10 mouse cellular contexts compared by ENCODE assay signal in genomic region chr2:121357961-121358360, GRCm38 (mm10). TPM values are rescaled to one million over a fixed set of nuclear protein-coding genes. Genes with fewer than 3 reads are reported as not detected.
DNase-seq lines count a peak whose midpoint lies in the region; ATAC-seq and TF ChIP-seq lines count a peak whose summit lies in the region.
"Had no signal": no experiment of that assay in that cellular context is flagged by ENCODE, and none has a peak within 500 bp of the region (broad histone marks: within the 10 kb centered on the region; RNA-seq: fewer than 3 reads in every experiment).

No protein-coding gene starts in this region.

- ATAC-seq in embryonic facial prominence, embryonic 13.5 days (ENCODE audit: insufficient number of reproducible peaks, insufficient read depth, low FRiP score, low TSS enrichment, low read depth), result no peak
- no peak for ATAC-seq in intestine, embryonic 14.5 days (replicated peaks; ENCODE audit: low FRiP score, low TSS enrichment, low read depth)
- ATAC-seq in neural tube, embryonic 15.5 days (ENCODE audit: low FRiP score), result no peak
- ATAC-seq in megakaryocyte-erythroid progenitor cell, adult 5-6 weeks (replicated peaks; ENCODE audit: low FRiP score, low TSS enrichment, poor library complexity, severe bottlenecking), result no peak
- ATAC-seq: Patski had no signal

- peak overlapping the region; percentile 68 for H3K4me3 ChIP-seq in left cerebral cortex, adult 2 months
- H3K4me3 ChIP-seq in embryonic facial prominence, embryonic 13.5 days, result peak overlapping the region; percentile 37
- peak overlapping the region; percentile 18 for H3K4me3 ChIP-seq in intestine, embryonic 14.5 days (ENCODE audit: low read depth, low read length)
- peak overlapping the region; percentile 49 for H3K4me3 ChIP-seq in neural tube, embryonic 15.5 days (replicated peaks)
- H3K4me3 ChIP-seq in gastrocnemius, adult 2 months, result no peak overlapping the region

- peak overlapping the region; percentile 58 for H3K4me2 ChIP-seq in embryonic facial prominence, embryonic 13.5 days
- H3K4me2 ChIP-seq in intestine, embryonic 14.5 days (ENCODE audit: low read length), result peak overlapping the region; percentile 49
- H3K4me2 ChIP-seq in neural tube, embryonic 15.5 days, result peak overlapping the region; percentile 56

- TF ChIP-seq CTCF in left cerebral cortex, adult 2 months (IDR thresholded peaks at IDR 0.05), result no peak
- TF ChIP-seq CTCF in gastrocnemius, adult 2 months (IDR thresholded peaks at IDR 0.05), result no peak

- no peak overlapping the region for H3K9ac ChIP-seq in embryonic facial prominence, embryonic 13.5 days
- H3K9ac ChIP-seq in intestine, embryonic 14.5 days (ENCODE audit: low read length), result no peak overlapping the region
- peak overlapping the region; percentile 54 for H3K9ac ChIP-seq in neural tube, embryonic 15.5 days (replicated peaks)

- peak overlapping the region; percentile 92 for H3K27ac ChIP-seq in left cerebral cortex, adult 2 months
- H3K27ac ChIP-seq in embryonic facial prominence, embryonic 13.5 days, result no peak overlapping the region
- H3K27ac ChIP-seq in intestine, embryonic 14.5 days (ENCODE audit: low read depth), result peak overlapping the region; percentile 51
- peak overlapping the region; percentile 84 for H3K27ac ChIP-seq in neural tube, embryonic 15.5 days (replicated peaks)
- no peak overlapping the region for H3K27ac ChIP-seq in gastrocnemius, adult 2 months

- WGBS in embryonic facial prominence, embryonic 13.5 days, result 0% methylated on average over 4 of the region's 4 CpGs
- 0% methylated on average over 4 of the region's 4 CpGs for WGBS in intestine, embryonic 14.5 days
- WGBS in neural tube, embryonic 15.5 days, result 2% methylated on average over 4 of the region's 4 CpGs

- no peaks in the 10 kb centered on the region for H3K9me3 ChIP-seq in embryonic facial prominence, embryonic 13.5 days
- H3K9me3 ChIP-seq in intestine, embryonic 14.5 days (ENCODE audit: control insufficient read depth, low read length), result no peaks in the 10 kb centered on the region
- H3K9me3 ChIP-seq in neural tube, embryonic 15.5 days (replicated peaks), result no peaks in the 10 kb centered on the region

- intact Hi-C loops in left cerebral cortex, adult 2 months (cut with DNase I), result no loop called here
- intact Hi-C loops in left cerebral cortex, postnatal 14 days (cut with DNase I), result loop anchor here (5.0 kb wide), 1 partner anchor 61 kb away; no protein-coding TSS in a partner anchor
- intact Hi-C loops in gastrocnemius, adult 2 months (cut with DNase I), result no loop called here
- intact Hi-C loops in gastrocnemius, postnatal 36 days (cut with DNase I), result no loop called here

- no peaks in the 10 kb centered on the region for H3K36me3 ChIP-seq in embryonic facial prominence, embryonic 13.5 days
- no peaks in the 10 kb centered on the region for H3K36me3 ChIP-seq in intestine, embryonic 14.5 days (ENCODE audit: control insufficient read depth, insufficient read depth, low read length)
- no peaks in the 10 kb centered on the region for H3K36me3 ChIP-seq in neural tube, embryonic 15.5 days

- H3K27me3 ChIP-seq in embryonic facial prominence, embryonic 13.5 days, result no peaks in the 10 kb centered on the region
- H3K27me3 ChIP-seq in intestine, embryonic 14.5 days (replicated peaks; ENCODE audit: control insufficient read depth, insufficient read depth, low read length), result 0 out of 2 replicates have a peak, but pooled peaks cover 6% of the 10 kb centered on the region
- peaks cover 18% of the 10 kb centered on the region; the same call in 1 of the 2 replicates for H3K27me3 ChIP-seq in neural tube, embryonic 15.5 days (replicated peaks)

- peaks cover 25% of the 10 kb centered on the region for H3K4me1 ChIP-seq in embryonic facial prominence, embryonic 13.5 days
- 0 out of 2 replicates have a peak, but pooled peaks cover 5% of the 10 kb centered on the region for H3K4me1 ChIP-seq in intestine, embryonic 14.5 days (replicated peaks; ENCODE audit: control insufficient read depth, insufficient read depth, low read length)
- H3K4me1 ChIP-seq in neural tube, embryonic 15.5 days, result peaks cover 36% of the 10 kb centered on the region

- DNase-seq in left cerebral cortex, adult 2 months (ENCODE audit: extremely low spot score in 1 of 2, low spot score in 2 of 2), result no peak
- no peak for DNase-seq in left cerebral cortex, postnatal 14 days (ENCODE audit: low spot score in 2 of 2)
- no peak for DNase-seq in intestine, embryonic 14.5 days (ENCODE audit: low spot score)
- no peak for DNase-seq in gastrocnemius, adult 2 months
- DNase-seq in gastrocnemius, postnatal 36 days, result no peak
- DNase-seq: gastrocnemius, postnatal 25 days had no signal

RNA-seq across cellular contexts. Expression of gene Ckmt1, which starts 0.4 kb away (rescaled TPM):
- 100 to 1,000 TPM; 339 to 354 TPM for total RNA-seq in left cerebral cortex, adult 2 months (2021)
- 100 to 1,000 TPM; 399 to 404 TPM for total RNA-seq in left cerebral cortex, postnatal 14 days (2021)
- polyA plus RNA-seq in embryonic facial prominence, embryonic 13.5 days (2015; fragmentation: Nextera tagmentation; extraction: Ambion mirVana), result 12.9 and 19.7 TPM in 2 replicates
- polyA plus RNA-seq in intestine, embryonic 14.5 days (2014; fragmentation: Nextera tagmentation; extraction: Ambion mirVana), result 64.4 and 100 TPM in 2 replicates
- polyA plus RNA-seq in neural tube, embryonic 15.5 days (2015; fragmentation: Nextera tagmentation; extraction: Ambion mirVana), result 131 and 149 TPM in 2 replicates
- not detected in 2 replicates for total RNA-seq in megakaryocyte-erythroid progenitor cell, adult 5-6 weeks (2014; fragmentation: Nextera tagmentation)
- total RNA-seq in megakaryocyte-erythroid progenitor cell, adult 5-6 weeks (2017), result not detected in 2 replicates
- not detected for total RNA-seq in gastrocnemius, adult 2 months (2021)
- total RNA-seq in gastrocnemius, postnatal 36 days (2021), result not detected
- total RNA-seq: gastrocnemius, postnatal 25 days had no signal

RNA-seq across cellular contexts. Expression of gene Ppip5k1, which starts 2.8 kb away (rescaled TPM):
- total RNA-seq in left cerebral cortex, adult 2 months (2021), result 100 to 1,000 TPM; 134 to 136 TPM
- 10 to 100 TPM; 83.7 to 90.9 TPM for total RNA-seq in left cerebral cortex, postnatal 14 days (2021)
- 8.4 and 11.7 TPM in 2 replicates for polyA plus RNA-seq in embryonic facial prominence, embryonic 13.5 days (2015; fragmentation: Nextera tagmentation; extraction: Ambion mirVana)
- 15.0 and 15.3 TPM in 2 replicates for polyA plus RNA-seq in intestine, embryonic 14.5 days (2014; fragmentation: Nextera tagmentation; extraction: Ambion mirVana)
- polyA plus RNA-seq in neural tube, embryonic 15.5 days (2015; fragmentation: Nextera tagmentation; extraction: Ambion mirVana), result 20.5 and 22.0 TPM in 2 replicates
- 8.4 and 14.2 TPM in 2 replicates for total RNA-seq in megakaryocyte-erythroid progenitor cell, adult 5-6 weeks (2014; fragmentation: Nextera tagmentation)
- total RNA-seq in megakaryocyte-erythroid progenitor cell, adult 5-6 weeks (2017), result 8.2 and 10.1 TPM in 2 replicates
- total RNA-seq in gastrocnemius, adult 2 months (2021), result 100 to 1,000 TPM in 1 of 2 experiments, 10 to 100 TPM in 1; 70.6 to 144 TPM
- total RNA-seq in gastrocnemius, postnatal 36 days (2021), result 10 to 100 TPM; 63.1 to 84.5 TPM

RNA-seq across cellular contexts. Expression of gene Strc, which starts 29.0 kb away (rescaled TPM):
- under 1 TPM; 0.11 to 0.12 TPM for total RNA-seq in left cerebral cortex, adult 2 months (2021)
- under 1 TPM in 1 of 2 experiments, not detected in 1; 0.29 TPM for total RNA-seq in left cerebral cortex, postnatal 14 days (2021)
- not detected in 2 replicates for polyA plus RNA-seq in embryonic facial prominence, embryonic 13.5 days (2015; fragmentation: Nextera tagmentation; extraction: Ambion mirVana)
- not detected in 2 replicates for polyA plus RNA-seq in intestine, embryonic 14.5 days (2014; fragmentation: Nextera tagmentation; extraction: Ambion mirVana)
- not detected in 2 replicates for polyA plus RNA-seq in neural tube, embryonic 15.5 days (2015; fragmentation: Nextera tagmentation; extraction: Ambion mirVana)
- total RNA-seq in megakaryocyte-erythroid progenitor cell, adult 5-6 weeks (2014; fragmentation: Nextera tagmentation), result not detected in 2 replicates
- not detected in 2 replicates for total RNA-seq in megakaryocyte-erythroid progenitor cell, adult 5-6 weeks (2017)
- total RNA-seq in gastrocnemius, adult 2 months (2021), result under 1 TPM in 1 of 2 experiments, not detected in 1; 0.18 TPM
- total RNA-seq in gastrocnemius, postnatal 36 days (2021), result under 1 TPM in 1 of 2 experiments, not detected in 1; 0.08 TPM
- polyA plus RNA-seq: Patski had no signal

RNA-seq across cellular contexts. Expression of gene Pdia3, which starts 55.6 kb away (rescaled TPM):
- 100 to 1,000 TPM; 170 to 202 TPM for total RNA-seq in left cerebral cortex, adult 2 months (2021)
- 100 to 1,000 TPM; 197 to 222 TPM for total RNA-seq in left cerebral cortex, postnatal 14 days (2021)
- 657 and 685 TPM in 2 replicates for polyA plus RNA-seq in embryonic facial prominence, embryonic 13.5 days (2015; fragmentation: Nextera tagmentation; extraction: Ambion mirVana)
- polyA plus RNA-seq in intestine, embryonic 14.5 days (2014; fragmentation: Nextera tagmentation; extraction: Ambion mirVana), result 540 and 546 TPM in 2 replicates
- polyA plus RNA-seq in neural tube, embryonic 15.5 days (2015; fragmentation: Nextera tagmentation; extraction: Ambion mirVana), result 400 and 471 TPM in 2 replicates
- total RNA-seq in megakaryocyte-erythroid progenitor cell, adult 5-6 weeks (2014; fragmentation: Nextera tagmentation), result 98.2 and 163 TPM in 2 replicates
- 198 and 215 TPM in 2 replicates for total RNA-seq in megakaryocyte-erythroid progenitor cell, adult 5-6 weeks (2017)
- 10 to 100 TPM; 34.1 to 46.9 TPM for total RNA-seq in gastrocnemius, adult 2 months (2021)
- total RNA-seq in gastrocnemius, postnatal 36 days (2021), result 10 to 100 TPM; 40.2 to 41.8 TPM

RNA-seq across cellular contexts. Expression of gene Catsper2, which starts 55.6 kb away (rescaled TPM):
- 1 to 10 TPM; 3.6 to 4.2 TPM for total RNA-seq in left cerebral cortex, adult 2 months (2021)
- total RNA-seq in left cerebral cortex, postnatal 14 days (2021), result 1 to 10 TPM; 4.7 to 4.8 TPM
- polyA plus RNA-seq in embryonic facial prominence, embryonic 13.5 days (2015; fragmentation: Nextera tagmentation; extraction: Ambion mirVana), result 3.3 and 3.8 TPM in 2 replicates
- polyA plus RNA-seq in intestine, embryonic 14.5 days (2014; fragmentation: Nextera tagmentation; extraction: Ambion mirVana), result 2.1 and 2.2 TPM in 2 replicates
- 3.0 and 5.7 TPM in 2 replicates for polyA plus RNA-seq in neural tube, embryonic 15.5 days (2015; fragmentation: Nextera tagmentation; extraction: Ambion mirVana)
- total RNA-seq in megakaryocyte-erythroid progenitor cell, adult 5-6 weeks (2014; fragmentation: Nextera tagmentation), result 0.44 and 3.3 TPM in 2 replicates
- 0.56 and 1.3 TPM in 2 replicates for total RNA-seq in megakaryocyte-erythroid progenitor cell, adult 5-6 weeks (2017)
- 1 to 10 TPM; 1.6 to 2.8 TPM for total RNA-seq in gastrocnemius, adult 2 months (2021)
- total RNA-seq in gastrocnemius, postnatal 36 days (2021), result 1 to 10 TPM; 1.7 to 2.0 TPM

Comparison
In these comparisons a context has a peak if more than half of its experiments do, and no peak if none do; other contexts are left out.
1. H3K27ac ChIP-seq: peak in left cerebral cortex, adult 2 months (single experiment), intestine, embryonic 14.5 days (single experiment) and neural tube, embryonic 15.5 days (single experiment); none in embryonic facial prominence, embryonic 13.5 days (single experiment) and gastrocnemius, adult 2 months (single experiment).
2. RNA of gene Ckmt1, which starts 0.4 kb away (total RNA-seq): 399 to 404 TPM in left cerebral cortex, postnatal 14 days and 339 to 354 TPM in left cerebral cortex, adult 2 months; not detected in gastrocnemius, postnatal 36 days, not detected in megakaryocyte-erythroid progenitor cell, adult 5-6 weeks and not detected in gastrocnemius, adult 2 months; every median in the first group is over 100 times any median in the second.
3. RNA of gene Ppip5k1, which starts 2.8 kb away (total RNA-seq): 70.6 to 144 TPM in gastrocnemius, adult 2 months, 134 to 136 TPM in left cerebral cortex, adult 2 months, 83.7 to 90.9 TPM in left cerebral cortex, postnatal 14 days and 63.1 to 84.5 TPM in gastrocnemius, postnatal 36 days; 8.2 to 14.2 TPM in megakaryocyte-erythroid progenitor cell, adult 5-6 weeks; every median in the first group is over 4 times any median in the second.
4. Peak in every context shown above with its lines, with median percentiles within 50 percentile points of each other: H3K4me2 ChIP-seq.